Mouse (Mus musculus) stomach, postnatal 0 days (tissue): ENCODE measurements around the gene Unc13a. TPM values are rescaled to one million over a fixed set of nuclear protein-coding genes. Genes with fewer than 3 reads are reported as not detected.

Source experiments
- ATAC-seq: fragments of 200-750 bp; cut with Nextera tagmentation; 2 replicates; pipeline ENCODE4 v1.8.0; 2017; ENCODE audit not compliant: low FRiP score, low TSS enrichment
- DNase-seq: peaks from one replicate; pipeline ENCODE4 v3.0.0-alpha.2; 2016; ENCODE audit warnings: low spot score
- H3K27ac ChIP-seq: fragments of 300-500 bp; sonication (generic); replicated peaks from 2 replicates; pipeline ENCODE4 v1.5.1; 2014; ENCODE audit warnings: mild to moderate bottlenecking, control low read depth
- H3K27me3 ChIP-seq: fragments of 300-500 bp; sonication (generic); 2 replicates; pipeline ENCODE4 v1.6.1; 2014; ENCODE audit warnings: low read length; ENCODE audit not compliant: control insufficient read depth, insufficient read depth
- H3K36me3 ChIP-seq: fragments of 300-500 bp; sonication (generic); 2 replicates; pipeline ENCODE4 v1.6.1; 2014; ENCODE audit warnings: low read length, mixed read lengths; ENCODE audit not compliant: control insufficient read depth, insufficient read depth
- H3K4me1 ChIP-seq: fragments of 300-500 bp; sonication (generic); replicated peaks from 2 replicates; pipeline ENCODE4 v1.6.1; 2014; ENCODE audit warnings: antibody characterized with exemption; ENCODE audit not compliant: control insufficient read depth, insufficient read depth
- H3K4me2 ChIP-seq: fragments of 300-500 bp; sonication (generic); replicated peaks from 2 replicates; pipeline ENCODE4 v1.6.1; 2014; ENCODE audit warnings: low read depth, mild to moderate bottlenecking, control low read depth, moderate library complexity
- H3K4me3 ChIP-seq: fragments of 300-500 bp; sonication (generic); 2 replicates; pipeline ENCODE4 v1.5.1; 2014; ENCODE audit warnings: low read depth, low read length, control low read depth
- H3K9ac ChIP-seq: fragments of 300-500 bp; sonication (generic); 2 replicates; pipeline ENCODE4 v1.6.1; 2014; ENCODE audit warnings: mild to moderate bottlenecking, low read length, control low read depth, mixed read lengths
- H3K9me3 ChIP-seq: fragments of 300-500 bp; sonication (generic); 2 replicates; pipeline ENCODE4 v1.6.1; 2016; ENCODE audit warnings: low read length; ENCODE audit not compliant: control insufficient read depth
- CTCF ChIP-seq: IDR thresholded peaks from 2 replicates; pipeline ENCODE4 v1.5.1; 2016; ENCODE audit warnings: antibody characterized with exemption, low read depth, mild to moderate bottlenecking, moderate library complexity
- EP300 ChIP-seq: optimal IDR thresholded peaks from 2 replicates; pipeline ENCODE3; 2016; ENCODE audit warnings: antibody characterized with exemption
- WGBS: fragments of 180-500 bp; shearing (Covaris S2); extraction: QIAGEN DNeasy Blood & Tissue Kit; methylation state at CpG from one replicate; pipeline ENCODE4 v1.1.7; 2014; 5-methylcytosine and 5-hydroxymethylcytosine counted together
- polyA plus RNA-seq: library from polyadenylated mRNA; unstranded; fragments of >200 nt; fragmentation: Nextera tagmentation; extraction: Ambion mirVana; gene quantifications from 2 replicates; pipeline ENCODE4 v1.2.1, GENCODE M21; 2015

Unc13a gene
- polyA plus RNA-seq, 1 experiment from 2014 or later = 0.46 TPM

- H3K27ac ChIP-seq = no peak overlapping the region
- peak; percentile 62 for TF ChIP-seq CTCF
- no peak for TF ChIP-seq EP300
- H3K27me3 ChIP-seq = peaks cover 18% of the 10 kb centered on the region; the same call in 1 of the 2 replicates
- peak overlapping the region; percentile 13; the same call in 1 of the 2 replicates for H3K4me3 ChIP-seq
- WGBS = 13% methylated on average over 29 of the region's 29 CpGs
- peaks cover 2% of the 10 kb centered on the region; the same call in 1 of the 2 replicates for H3K4me1 ChIP-seq
- peak overlapping the region; percentile 40 for H3K4me2 ChIP-seq
- DNase-seq (peak; percentile 51), ATAC-seq (peak; percentile 27; the same call in 1 of the 2 replicates)
- H3K9ac ChIP-seq = no peak overlapping the region
- no peaks in the 10 kb centered on the region for H3K9me3 ChIP-seq
- H3K36me3 ChIP-seq = no peaks in the 10 kb centered on the region
Measured at GRCm38 (mm10) chr8:71685573-71685972, 14.0 kb upstream of the Unc13a start.

- H3K9ac ChIP-seq = no peak overlapping the region
- H3K4me3 ChIP-seq = no peak overlapping the region
- H3K4me1 ChIP-seq = peaks cover 2% of the 10 kb centered on the region; the same call in 1 of the 2 replicates
- no peaks in the 10 kb centered on the region for H3K9me3 ChIP-seq
- WGBS = 36% methylated on average over 10 of the region's 10 CpGs
- no peak overlapping the region for H3K4me2 ChIP-seq
- no peak for DNase-seq
- no peak for TF ChIP-seq CTCF
- no peak for TF ChIP-seq EP300
- H3K27me3 ChIP-seq = peaks cover 18% of the 10 kb centered on the region; the same call in 1 of the 2 replicates
- ATAC-seq = no peak
- H3K36me3 ChIP-seq = no peaks in the 10 kb centered on the region
- no peak overlapping the region for H3K27ac ChIP-seq
Measured at GRCm38 (mm10) chr8:71684701-71685100, 13.1 kb upstream of the Unc13a start.

DNA sequence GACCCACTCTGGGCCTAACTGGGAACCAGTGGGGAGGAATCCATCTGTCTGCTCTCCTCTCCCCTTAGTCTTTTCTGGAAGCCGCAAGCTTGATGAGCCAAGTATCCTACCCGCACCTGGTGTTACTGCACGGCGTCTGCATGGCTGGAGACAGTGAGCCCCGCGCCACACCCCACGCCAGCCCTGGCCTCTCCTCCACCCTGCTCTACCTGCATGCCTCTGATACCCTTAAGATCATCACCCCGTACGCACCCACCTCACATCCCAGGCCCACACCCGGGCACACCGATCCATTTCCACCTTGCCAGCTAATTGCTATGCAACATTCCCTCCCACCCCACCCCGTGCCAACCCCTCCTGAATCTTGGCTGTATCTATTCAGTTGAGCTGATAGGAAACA, 11.3 kb upstream of the Unc13a start:
- ATAC-seq (no peak), DNase-seq (no peak)
- no peaks in the 10 kb centered on the region for H3K36me3 ChIP-seq
- H3K4me2 ChIP-seq = no peak overlapping the region
- H3K27me3 ChIP-seq = peaks cover 10% of the 10 kb centered on the region; the same call in 1 of the 2 replicates
- no peaks in the 10 kb centered on the region for H3K9me3 ChIP-seq
- peaks cover 2% of the 10 kb centered on the region; the same call in 1 of the 2 replicates for H3K4me1 ChIP-seq
- no peak overlapping the region for H3K9ac ChIP-seq
- WGBS = 80% methylated on average over 12 of the region's 12 CpGs
- H3K4me3 ChIP-seq = no peak overlapping the region
- TF ChIP-seq EP300 = no peak
- TF ChIP-seq CTCF = no peak
- no peak overlapping the region for H3K27ac ChIP-seq

GRCm38 (mm10) chr8:71681369-71681915, 9.9 kb upstream of the Unc13a start:
- no peak for ATAC-seq
- H3K4me3 ChIP-seq = no peak overlapping the region
- DNase-seq = no peak
- WGBS = 33% methylated on average over 17 of the region's 18 CpGs
- peaks cover under 1% of the 10 kb centered on the region; the same call in 1 of the 2 replicates for H3K4me1 ChIP-seq
- no peak for TF ChIP-seq CTCF
- TF ChIP-seq EP300 = no peak
- H3K36me3 ChIP-seq = no peaks in the 10 kb centered on the region
- no peak overlapping the region for H3K9ac ChIP-seq
- H3K27me3 ChIP-seq = peaks cover 7% of the 10 kb centered on the region; the same call in 1 of the 2 replicates
- no peaks in the 10 kb centered on the region for H3K9me3 ChIP-seq
- H3K4me2 ChIP-seq = no peak overlapping the region
- no peak overlapping the region for H3K27ac ChIP-seq

GRCm38 (mm10) chr8:71680471-71680870, 8.9 kb upstream of the Unc13a start:
- Histone ChIP-seq H3K9me3 (no peaks in the 10 kb centered on the region), H3K4me2 (no peak overlapping the region), H3K27ac (no peak overlapping the region), H3K9ac (no peak overlapping the region), H3K27me3 (peaks cover 4% of the 10 kb centered on the region; the same call in 1 of the 2 replicates), H3K36me3 (no peaks in the 10 kb centered on the region), H3K4me1 (no peaks in the 10 kb centered on the region), H3K4me3 (no peak overlapping the region)
- TF ChIP-seq EP300 (no peak), CTCF (no peak)
- no peak for DNase-seq
- no peak for ATAC-seq
- 45% methylated on average over 21 of the region's 21 CpGs for WGBS

GRCm38 (mm10) chr8:71679550-71680168, 8.1 kb upstream of the Unc13a start:
- H3K9me3 ChIP-seq = no peaks in the 10 kb centered on the region
- H3K4me3 ChIP-seq = peak overlapping the region; percentile 22
- peak overlapping the region; percentile 38; the same call in 1 of the 2 replicates for H3K9ac ChIP-seq
- ATAC-seq = no peak
- H3K4me1 ChIP-seq = no peaks in the 10 kb centered on the region
- TF ChIP-seq CTCF (no peak), EP300 (no peak)
- DNase-seq = no peak
- H3K27ac ChIP-seq = no peak overlapping the region
- H3K27me3 ChIP-seq = no peaks in the 10 kb centered on the region; the same call in 1 of the 2 replicates
- H3K36me3 ChIP-seq = no peaks in the 10 kb centered on the region
- H3K4me2 ChIP-seq = peak overlapping the region; percentile 52
- WGBS = 13% methylated on average over 46 of the region's 46 CpGs
